Mouse (Mus musculus): ENCODE measurements around the gene Nek5.
"Not testable (repeated sequence)": the region's sequence is repeated elsewhere in the genome, so short reads cannot be mapped to it uniquely, and the experiment has no call there.

Gene Nek5

GRCm38 (mm10) chr8:22124220-22125152 is at the start of gene Nek5:
Gene Nek5, minus strand, starts transcription at chr8:22125053.
- peak; percentile 6 to 19 for DNase-seq (ENCODE audit: low spot score in 2 of 2)

- no peak for DNase-seq (ENCODE audit: low spot score in 2 of 2)
Observed at GRCm38 (mm10) chr8:22169167-22169566, 44.3 kb upstream of the Nek5 start.

GRCm38 (mm10) chr8:22166080-22166603 is 41.3 kb upstream of the Nek5 start, which contains the start of gene Nek3:
Gene Nek3, minus strand, starts transcription at chr8:22166435.
- DNase-seq (ENCODE audit: low spot score in 2 of 2) = peak; percentile 82 to 85

DNA sequence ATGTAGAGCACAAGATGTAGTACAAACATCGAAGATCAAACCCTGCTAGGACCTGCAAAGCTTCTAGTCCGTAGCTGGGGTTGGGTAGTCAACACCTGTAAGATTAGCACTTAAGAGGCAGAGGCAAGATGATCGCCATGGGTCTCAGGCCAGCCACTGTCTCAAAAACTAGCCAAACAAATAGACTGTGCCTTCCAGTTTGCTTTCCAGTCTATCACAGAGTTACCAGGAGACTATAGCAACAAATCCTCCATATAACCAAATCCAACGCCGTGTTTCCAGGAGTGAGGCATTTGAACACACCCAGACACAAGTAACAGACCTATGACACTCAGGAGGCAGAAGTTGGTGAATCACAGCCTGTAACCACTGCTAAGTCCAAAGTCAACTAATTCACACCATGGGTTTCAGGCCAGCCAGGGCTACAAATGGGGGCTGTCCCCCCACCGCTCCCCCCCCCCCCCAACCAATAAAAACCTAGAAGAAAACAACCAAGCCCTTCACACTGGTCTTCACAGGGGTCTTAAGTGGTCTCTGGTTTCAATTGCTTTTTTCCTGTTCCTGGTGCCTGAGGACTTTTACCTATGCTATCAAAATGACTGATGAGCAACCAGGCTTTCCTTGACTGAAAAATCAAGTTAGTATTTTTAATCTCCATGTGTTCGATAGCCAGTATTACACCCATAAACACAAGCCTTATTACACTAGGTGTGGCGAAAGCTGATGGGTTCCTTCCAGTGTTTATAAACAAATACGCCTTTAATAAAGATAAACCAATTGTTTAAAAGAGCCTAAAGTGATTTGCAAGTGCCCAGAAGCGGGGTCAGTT is 40.6 kb upstream of the Nek5 start:
- no peak for DNase-seq (ENCODE audit: low spot score in 2 of 2)

DNA sequence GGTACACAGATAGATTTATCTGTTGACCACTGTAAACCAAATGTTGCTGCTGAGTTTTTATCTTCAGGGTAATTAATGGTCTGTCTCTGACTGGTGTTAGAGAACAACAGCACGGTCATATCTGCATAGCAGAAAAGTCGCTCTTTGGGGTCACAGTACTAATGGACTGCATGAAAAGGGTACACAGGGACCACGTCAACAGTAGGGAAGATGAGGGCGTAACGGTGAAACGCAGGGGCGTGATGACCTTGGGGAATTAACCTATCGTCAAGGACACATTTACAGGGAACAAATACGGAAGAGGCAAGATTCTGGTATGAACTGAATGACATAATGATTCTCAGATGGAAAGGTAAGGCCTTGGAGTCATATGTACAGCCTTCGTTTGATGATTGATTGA is 39.6 kb upstream of the Nek5 start:
- no peak for DNase-seq (ENCODE audit: low spot score in 2 of 2)

- no peak for DNase-seq (ENCODE audit: low spot score in 2 of 2)
Observed at GRCm38 (mm10) chr8:22162206-22162605, 37.4 kb upstream of the Nek5 start.

DNA sequence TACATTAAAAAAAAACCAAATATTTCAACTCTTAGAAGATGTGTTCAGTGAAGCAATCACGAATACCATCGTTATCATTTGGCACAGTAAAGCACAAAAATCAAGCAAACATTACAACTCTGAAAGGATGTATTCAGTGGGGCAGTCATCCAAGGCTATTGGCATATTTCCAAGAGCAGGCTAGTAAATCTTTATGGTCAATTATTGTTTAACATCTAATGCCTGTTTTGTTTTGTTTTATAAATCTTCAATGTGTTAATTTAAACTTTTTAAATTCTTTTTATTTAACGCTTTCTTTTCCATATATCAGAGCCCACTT is 25.5 kb upstream of the Nek5 start:
- no peak for DNase-seq (ENCODE audit: low spot score in 2 of 2)

DNA sequence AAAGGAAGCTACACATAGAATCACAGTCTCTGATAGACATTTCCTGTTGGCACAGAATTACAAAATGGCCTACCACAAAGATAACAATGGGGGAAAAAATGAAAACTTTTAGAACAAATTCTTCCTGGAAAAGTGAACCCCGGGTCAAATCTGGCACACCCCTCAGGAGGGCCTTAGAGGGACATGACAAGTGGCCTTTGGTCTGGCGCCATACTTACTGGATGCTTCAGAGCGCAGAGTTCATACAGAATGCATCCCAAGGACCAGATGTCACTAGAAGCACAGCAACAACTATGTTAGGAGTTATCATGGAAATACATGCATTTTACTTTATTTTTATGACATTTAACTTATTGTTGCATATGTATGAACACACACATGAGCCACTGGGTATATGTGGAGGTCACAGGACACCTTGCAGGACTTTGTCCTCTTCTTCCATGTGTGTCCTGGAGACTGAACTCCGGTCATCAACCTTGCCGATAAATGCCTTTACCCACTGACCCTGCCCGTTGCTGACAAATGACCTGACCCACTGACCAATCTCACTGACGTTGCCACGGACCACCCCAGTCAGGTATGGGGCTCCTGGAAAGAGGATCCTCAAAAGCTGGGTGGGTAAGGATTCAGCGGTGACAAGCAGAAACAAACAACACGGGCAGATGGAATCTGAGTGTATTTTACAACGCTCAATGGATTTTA is 24.9 kb upstream of the Nek5 start:
- DNase-seq (ENCODE audit: low spot score in 2 of 2) = no peak

DNA sequence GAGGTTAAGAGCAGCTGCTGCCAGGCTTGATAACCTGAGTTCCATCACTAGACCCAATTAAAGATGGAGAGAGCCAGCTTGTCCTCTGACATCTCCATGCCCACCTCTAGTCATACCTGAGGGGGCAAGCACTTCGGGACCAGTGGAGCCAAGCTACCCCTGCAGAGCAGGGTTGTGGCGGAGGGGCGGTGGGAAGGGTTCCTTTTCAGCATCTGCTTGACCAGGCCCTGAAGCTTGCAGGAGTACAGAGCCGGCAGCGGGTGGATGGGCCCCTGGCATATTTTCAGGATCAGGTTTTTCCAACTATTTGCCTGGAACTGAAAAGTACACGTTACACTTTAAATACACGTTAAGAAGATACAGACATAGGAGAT is 23.5 kb upstream of the Nek5 start:
- no peak for DNase-seq (ENCODE audit: low spot score in 2 of 2)

- DNase-seq (ENCODE audit: low spot score in 2 of 2) = no peak
Observed at GRCm38 (mm10) chr8:22147706-22148366, 23.0 kb upstream of the Nek5 start.

DNA sequence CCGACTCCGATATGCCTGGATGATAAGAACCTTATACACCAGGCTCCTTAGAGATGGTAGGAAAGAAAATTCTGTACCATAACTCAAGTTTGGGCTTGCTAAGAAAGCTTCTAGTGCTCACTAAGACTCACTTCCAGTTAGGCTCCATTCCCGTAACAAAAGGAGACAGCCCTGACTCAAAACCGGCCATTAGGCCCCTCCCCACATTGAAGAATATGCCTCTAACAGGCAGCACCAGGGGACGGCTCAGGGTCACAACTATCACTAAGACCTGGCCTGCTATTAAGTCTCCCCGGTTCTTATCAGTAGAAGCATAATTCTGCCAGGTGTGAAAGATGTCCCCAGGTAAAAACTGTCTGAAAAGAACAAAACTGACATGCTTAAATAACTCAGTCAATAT is 21.0 kb upstream of the Nek5 start:
- no peak for DNase-seq (ENCODE audit: low spot score in 2 of 2)

- no peak for DNase-seq (ENCODE audit: low spot score in 2 of 2)
Observed at GRCm38 (mm10) chr8:22143764-22144491, 19.1 kb upstream of the Nek5 start.

- DNase-seq (ENCODE audit: low spot score in 2 of 2) = no peak
Observed at GRCm38 (mm10) chr8:22142592-22142991, 17.7 kb upstream of the Nek5 start.

GRCm38 (mm10) chr8:22141836-22142385 is 17.1 kb upstream of the Nek5 start:
- DNase-seq (ENCODE audit: low spot score in 2 of 2) = no peak

- DNase-seq (ENCODE audit: low spot score in 2 of 2) = not testable (repeated sequence)
Observed at GRCm38 (mm10) chr8:22136462-22136861, 11.6 kb upstream of the Nek5 start.

GRCm38 (mm10) chr8:22134750-22135135 is 9.9 kb upstream of the Nek5 start:
- no peak for DNase-seq (ENCODE audit: low spot score in 2 of 2)

- DNase-seq (ENCODE audit: low spot score in 2 of 2) = no peak
Observed at GRCm38 (mm10) chr8:22134078-22134749, 9.4 kb upstream of the Nek5 start.

- DNase-seq (ENCODE audit: low spot score in 2 of 2) = no peak
Observed at GRCm38 (mm10) chr8:22132062-22132461, 7.2 kb upstream of the Nek5 start.

DNA sequence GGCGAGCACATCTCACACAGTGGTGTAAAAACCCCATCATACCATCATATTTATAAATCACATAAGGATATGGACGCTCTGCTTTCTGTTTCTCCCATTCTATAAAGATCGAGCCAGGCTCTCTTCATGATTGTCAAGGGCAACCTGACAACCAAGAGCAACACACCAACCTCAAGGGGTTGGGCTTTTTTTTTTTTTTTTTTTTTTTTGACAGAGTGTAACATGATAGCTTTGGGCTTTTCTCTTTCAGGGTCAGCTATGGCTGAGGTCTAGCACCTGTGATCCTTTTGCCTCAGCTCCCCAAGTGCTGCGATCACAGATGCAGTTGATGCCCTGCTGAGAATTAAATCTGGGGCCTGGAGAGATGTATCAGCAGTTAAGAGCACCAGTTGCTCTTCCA is 17.8 kb downstream of the Nek5 start:
- DNase-seq (ENCODE audit: low spot score in 2 of 2) = no peak

GRCm38 (mm10) chr8:22091568-22091967 is 33.3 kb downstream of the Nek5 start:
- DNase-seq (ENCODE audit: low spot score in 2 of 2) = no peak

All from thymus, postnatal 10 days (tissue).